Mouse (Mus musculus) gastrocnemius, postnatal 10 days (tissue): ENCODE data around the gene Rnf126. TPM values are rescaled to one million over a fixed set of nuclear protein-coding genes. Genes with fewer than 3 reads are reported as not detected.

Experiments used
- DNase-seq: peaks from one replicate; pipeline ENCODE4 v3.0.0; 2021; ENCODE audit warnings: mixed read lengths
- total RNA-seq, 2 experiments: library from RNA; stranded (reverse); gene quantifications; 2 replicates each; pipeline ENCODE4 v1.2.3; 2021

Gene Rnf126
- total RNA-seq, 2 experiments from 2014 or later: 35.2 to 36.1 TPM

DNA sequence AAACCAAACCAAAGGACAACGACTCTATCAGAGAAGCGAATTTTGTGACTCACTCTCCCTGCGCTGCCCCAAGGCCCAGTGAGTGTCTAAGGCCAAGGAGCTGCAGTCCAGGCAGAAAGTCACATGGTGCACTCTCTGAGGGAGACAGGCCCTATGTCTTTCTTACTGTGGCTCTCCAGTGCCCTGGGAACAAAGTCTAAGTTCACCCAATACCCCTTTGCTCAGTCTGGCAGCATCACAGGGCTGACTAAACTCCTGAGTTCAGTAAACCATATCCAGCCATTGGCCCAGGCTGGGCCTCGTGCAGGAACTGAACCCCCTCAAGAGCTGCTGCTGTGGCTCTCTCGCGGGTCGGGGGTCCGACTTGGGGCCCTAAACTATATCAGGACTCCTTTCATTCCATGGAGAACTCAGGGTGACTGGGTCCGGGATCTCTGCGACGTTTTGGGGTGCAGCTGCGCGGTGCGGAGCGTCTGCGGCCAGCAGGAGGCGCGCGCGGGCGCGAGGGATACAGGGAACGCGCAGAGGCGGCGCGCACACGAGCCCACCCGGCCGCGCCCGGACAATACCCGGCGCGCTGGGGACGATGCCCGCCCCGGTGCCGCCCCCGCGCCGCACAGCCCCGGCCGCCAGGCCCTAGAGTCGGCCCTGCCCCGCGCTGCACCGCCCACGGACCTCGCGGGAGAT is 26.4 kb upstream of the Rnf126 start, which contains the start of gene Palm:
Gene Palm (plus strand): TSS at position 522 of the 687 bp plus-strand sequence.
- DNase-seq: peak; percentile 86

DNA sequence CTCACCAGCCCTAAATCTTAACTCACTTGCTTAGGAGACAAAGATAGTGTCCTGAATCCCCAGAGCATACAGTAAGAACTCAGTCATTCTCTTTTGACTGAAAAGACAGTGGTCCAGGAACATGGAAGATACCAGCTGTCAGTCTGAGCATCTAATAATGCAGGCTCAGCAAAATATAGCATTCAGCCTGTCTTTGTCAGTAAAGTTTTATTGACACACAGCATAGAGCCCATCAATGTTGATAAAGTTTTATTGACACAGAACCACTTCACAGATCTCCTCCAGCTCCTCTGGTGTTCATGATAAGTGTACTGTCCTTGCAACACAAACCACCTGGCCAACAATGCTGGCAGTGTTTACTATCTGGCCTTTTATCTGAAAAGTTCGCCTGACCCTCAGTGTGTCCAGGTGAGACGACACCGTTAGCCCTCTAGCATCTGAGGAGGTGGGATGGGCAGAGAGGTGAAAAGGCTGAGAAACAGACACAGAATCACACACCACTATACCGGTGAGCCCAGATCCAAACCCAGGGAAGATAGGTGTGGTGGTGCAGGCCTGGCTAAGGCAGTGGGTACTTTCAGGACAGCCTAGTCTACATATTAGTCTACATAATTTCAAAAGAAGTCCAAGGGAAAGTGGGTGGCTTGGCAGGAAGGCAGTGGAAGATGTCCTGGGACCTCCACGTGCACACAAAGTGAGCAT is 25.7 kb upstream of the Rnf126 start:
- DNase-seq: no peak

DNA sequence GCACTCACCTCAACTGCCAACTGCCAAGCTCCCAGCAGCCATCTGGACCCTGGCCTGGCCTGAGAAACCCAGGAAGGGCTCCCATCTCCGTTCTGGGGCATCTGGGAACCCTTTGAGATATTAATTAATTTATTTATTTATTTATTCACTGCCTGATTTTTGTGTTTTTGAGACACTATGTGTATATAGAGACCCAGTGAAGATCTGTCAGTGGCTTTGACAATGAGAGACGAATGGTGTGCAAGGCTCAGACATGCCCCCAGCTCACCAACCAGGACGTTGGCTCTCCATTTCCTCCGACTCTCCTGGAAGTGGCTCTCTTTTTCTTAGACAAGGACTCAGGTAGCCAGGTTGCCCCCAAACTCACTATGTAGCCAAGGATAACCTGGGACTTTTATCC is 24.1 kb upstream of the Rnf126 start, which contains the start of gene Prss57:
Gene Prss57 (minus strand): TSS at position 101 of the 400 bp plus-strand sequence.
- DNase-seq: no peak

DNA sequence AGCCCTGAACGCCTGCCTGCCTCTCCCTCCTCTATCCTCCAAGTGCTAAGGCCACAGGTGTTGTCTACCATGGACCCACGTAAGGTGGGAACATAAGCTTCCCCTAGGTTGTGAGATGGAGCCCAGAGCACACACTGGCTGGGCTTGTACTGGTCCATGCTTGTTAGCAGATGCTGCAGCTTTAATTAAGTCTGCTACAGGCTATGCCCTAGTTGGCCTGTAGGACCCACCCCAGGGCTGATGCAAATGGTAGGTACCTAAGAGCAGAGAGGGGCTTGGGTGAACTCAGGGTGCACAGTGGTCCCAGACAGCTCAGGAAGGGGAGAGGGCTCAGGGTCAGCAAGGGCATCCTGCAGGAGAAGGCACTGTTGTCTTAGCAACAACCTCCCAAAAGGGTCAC is 22.8 kb upstream of the Rnf126 start:
- no peak for DNase-seq

DNA sequence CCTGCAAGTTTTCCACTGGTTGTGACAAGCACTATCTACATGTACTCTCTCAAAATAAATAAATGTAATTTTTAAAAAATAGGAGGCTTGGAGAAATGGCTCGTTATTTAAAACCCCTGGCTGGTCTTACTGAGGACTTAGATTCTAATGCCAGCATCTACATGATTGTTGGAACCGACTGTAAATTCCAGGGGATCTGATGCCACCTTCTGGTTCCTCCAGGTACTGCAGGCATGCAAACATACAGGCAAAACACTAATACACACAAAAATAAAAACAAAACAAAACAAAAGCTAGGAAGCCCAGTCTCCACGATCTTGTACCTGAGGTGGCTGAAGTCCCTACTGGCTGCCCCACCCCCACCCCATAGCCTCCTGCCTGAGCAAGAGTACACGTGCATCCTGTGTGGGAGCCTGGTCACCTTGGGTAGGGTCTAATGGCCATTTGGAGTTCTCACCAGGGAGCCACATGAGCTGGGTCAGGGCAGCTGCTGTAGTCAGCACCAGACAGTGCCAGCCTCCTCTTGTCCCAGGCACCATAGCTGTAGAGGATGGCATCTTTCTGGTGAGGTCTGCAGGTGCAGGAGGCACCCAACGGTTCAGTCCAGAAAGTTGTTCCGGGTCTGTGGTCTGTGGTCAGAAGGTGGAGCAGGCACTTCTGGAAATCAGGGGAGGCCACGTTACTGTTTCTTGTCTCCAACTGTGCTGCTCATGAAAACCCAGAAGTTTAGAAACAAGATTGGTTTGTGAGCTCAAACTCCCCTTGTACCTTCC is 21.8 kb upstream of the Rnf126 start:
- DNase-seq: peak; percentile 81

DNA sequence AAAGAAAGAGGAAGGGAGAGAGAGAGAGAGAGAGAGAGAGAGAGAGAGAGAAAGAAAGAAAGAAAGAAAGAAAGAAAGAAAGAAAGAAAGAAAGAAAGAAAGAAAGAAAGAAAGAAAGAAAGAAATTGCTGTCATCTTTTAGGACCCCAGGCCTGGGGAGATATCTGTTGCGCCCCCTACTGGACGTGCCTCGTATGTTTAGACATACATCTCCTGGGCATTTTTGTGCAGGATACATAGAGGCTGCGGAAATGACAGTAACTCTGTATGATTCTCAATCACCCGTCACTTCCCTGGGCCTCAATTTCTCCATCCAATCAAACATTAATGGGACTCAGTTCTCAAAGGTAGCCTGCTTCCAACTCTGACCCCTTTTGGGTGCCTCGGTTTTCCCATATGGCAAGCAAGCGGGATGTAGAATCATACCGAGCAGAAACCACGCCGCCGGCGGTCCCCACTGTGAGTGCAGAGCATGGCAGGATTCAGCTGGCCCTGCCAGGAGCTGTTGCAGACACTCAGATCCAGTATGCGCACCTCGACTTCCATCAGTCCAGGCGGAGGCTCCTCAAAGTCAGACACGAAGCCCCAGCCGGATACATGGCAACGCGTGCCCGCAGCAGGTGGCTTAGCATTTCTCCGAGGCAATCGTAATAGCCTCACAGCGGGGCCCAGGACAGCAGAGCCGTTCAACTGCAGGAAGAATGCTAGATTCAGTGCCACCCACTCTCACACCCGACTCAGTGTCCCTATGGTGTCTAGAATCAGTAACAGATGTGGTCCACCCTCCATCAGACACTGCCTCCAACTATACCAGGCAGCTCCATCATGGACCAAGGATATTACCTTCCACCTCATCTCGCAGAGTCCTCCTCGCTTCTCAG is 17.4 kb upstream of the Rnf126 start:
- no peak for DNase-seq

DNA sequence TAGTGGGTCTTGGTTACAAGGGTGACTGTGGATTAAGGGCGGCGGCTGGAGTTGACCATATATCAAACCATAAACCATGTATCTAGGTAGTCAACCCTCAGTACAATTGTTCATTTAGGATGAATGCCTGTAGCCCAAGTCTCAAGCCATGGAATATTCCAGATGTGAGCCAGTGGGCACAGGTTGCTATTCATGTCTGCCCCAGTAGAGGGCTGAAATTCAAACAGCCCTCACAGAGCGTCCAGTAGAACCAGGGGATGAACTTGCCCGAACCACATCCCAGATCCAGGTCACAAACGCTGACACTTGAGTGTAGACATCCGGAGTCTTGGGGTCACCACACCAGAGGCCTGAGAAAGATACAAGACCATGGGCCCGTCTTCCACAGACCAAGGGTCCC is 16.3 kb upstream of the Rnf126 start:
- no peak for DNase-seq

DNA sequence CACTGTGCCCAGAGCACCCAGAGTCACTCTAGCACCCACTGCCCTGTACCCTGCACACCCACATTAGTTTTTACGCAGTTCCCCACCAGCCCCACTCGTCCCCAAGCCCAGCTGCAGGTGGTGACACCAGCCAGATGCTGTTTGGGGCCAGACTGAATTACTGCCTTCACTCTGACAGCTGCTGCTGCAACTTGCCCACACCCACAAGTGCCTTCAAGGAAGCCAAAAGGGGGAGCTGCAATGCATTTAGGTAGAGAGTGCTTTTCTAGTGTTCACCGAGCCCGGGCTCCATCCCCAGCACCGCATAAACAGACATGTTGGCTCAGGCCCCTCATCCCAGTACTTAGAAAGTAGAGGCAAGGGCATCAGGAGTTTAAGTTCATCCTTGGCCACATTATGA is 15.2 kb upstream of the Rnf126 start:
- no peak for DNase-seq

DNA sequence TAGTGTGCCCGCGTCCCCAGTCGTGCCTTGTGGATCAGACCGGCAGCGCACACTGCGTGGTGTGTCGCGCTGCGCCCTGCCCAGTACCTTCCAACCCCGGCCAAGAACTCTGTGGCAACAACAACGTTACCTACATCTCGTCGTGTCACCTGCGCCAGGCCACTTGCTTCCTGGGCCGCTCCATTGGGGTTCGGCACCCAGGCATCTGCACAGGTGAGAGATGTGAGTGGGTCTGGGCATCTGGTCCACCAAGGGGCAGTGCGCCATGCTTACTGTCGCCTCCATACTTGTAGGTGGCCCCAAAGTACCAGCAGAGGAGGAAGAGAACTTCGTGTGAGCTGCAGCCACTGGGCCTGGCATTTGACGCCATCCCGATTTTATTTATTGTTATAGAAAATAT is 14.4 kb upstream of the Rnf126 start:
- DNase-seq: no peak

DNA sequence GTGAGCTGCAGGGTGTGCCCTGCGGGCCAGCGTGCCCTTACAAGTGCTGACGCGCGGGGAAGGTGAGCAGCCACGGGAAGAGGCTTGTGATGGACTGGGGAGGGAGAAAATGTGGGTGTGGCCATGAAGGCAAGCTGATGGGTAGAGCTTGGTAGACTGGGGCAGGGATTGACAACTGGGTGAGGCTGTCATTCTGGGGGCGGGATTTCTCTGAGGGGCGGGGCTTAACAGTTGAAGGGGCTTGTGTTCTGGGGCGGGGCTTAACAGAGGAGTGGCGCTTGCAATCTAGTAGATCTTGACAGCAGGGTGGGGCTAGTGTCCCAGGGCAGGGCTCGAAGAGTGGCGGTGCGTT is 13.9 kb upstream of the Rnf126 start:
- DNase-seq: no peak

DNA sequence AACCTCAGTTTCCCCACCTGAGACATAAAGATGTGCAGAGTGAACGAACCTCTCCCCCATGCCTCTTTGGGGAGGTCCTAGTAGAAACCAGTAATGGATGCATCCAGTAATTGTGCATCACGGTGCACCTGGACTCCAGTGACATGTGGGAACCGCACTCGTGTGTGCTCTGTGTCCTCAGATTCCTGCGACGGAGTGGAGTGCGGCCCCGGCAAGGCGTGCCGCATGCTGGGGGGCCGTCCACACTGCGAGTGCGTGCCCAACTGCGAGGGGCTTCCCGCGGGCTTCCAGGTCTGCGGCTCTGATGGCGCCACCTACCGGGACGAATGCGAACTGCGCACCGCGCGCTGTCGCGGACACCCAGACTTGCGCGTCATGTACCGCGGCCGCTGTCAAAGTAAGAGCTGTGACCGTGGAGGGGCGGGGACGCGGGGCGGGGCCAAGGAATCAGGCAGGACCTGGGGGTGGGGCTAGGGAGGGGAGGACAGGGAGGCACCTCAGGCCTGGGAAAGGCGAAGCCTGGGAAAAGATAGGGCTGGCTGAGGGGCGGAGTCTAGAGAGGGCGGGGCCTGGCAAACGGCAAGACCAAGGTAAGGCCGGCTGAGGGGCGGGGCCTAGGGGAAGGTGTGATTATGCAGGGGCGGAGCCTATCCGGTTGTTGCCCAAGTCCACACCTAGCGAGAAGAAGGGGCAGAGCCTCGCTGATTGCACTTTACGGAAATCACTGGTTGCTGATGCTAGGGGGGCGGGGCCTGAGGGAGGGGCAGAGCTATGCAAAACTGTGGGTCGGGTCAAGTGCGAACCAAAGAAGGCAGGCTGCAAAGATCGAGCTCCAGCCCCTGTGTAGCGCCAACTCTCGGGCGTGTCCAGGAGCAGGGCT is 13.3 kb upstream of the Rnf126 start:
- peak; percentile 94 for DNase-seq

DNA sequence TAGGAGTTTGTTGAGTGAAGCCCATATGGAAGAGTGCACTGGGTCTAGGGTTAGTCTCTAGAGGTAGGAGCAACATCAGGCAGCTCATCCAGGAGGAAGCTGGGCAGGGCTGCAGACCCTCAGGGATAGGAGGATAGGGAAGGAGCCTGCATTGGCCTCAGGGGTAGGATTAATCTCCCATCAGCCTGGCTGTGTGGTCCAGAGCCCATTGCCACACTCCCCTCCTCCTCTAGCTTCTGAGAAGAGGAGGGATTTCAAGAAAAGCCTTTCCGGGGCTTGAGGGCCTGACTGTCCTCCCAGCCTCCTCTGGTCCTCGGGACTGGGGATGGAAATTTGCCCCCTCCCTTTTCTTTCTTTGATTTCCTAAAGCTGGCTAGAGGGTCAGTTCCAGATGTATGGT is 12.4 kb upstream of the Rnf126 start:
- DNase-seq: no peak

DNA sequence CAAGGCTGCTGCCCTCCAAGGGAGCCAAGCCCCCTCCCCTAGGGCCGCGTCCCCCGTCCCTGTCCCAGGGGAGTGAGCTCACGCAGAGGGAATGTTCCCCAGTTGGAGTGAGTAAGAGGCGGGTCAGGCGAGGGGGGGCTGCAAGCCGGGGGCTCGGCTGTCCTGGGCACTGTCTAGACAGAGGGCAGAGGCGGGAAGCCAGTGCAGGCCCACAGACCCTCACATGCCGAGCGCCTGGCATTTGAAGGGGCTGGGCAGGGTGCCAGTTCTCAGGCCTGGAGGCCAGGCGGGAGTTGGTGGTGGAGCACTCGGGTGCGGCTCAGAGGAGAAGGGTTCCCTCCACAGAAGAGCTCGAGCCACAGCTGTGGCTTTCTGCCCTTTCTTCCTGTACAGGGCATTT is 11.3 kb upstream of the Rnf126 start:
- peak; percentile 50 for DNase-seq

DNA sequence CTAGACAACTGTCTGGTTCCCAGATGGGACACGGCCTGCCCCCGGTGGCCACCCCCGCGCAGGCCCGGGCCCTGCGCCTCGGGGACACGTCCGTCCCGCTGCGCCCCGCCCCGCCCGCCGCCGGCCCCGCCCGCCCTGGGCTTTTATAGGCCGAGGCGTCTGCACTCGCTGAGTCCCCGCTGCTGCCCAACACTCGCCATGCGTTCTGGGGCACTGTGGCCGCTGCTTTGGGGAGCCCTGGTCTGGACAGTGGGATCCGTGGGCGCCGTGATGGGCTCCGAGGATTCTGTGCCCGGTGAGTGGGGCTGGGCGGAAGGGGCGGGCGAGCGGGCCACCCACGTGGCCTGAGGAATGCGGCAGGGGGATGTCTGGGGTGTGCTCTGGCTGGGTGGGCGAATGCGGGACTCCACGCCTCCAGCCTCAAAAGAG is 10.4 kb upstream of the Rnf126 start, which contains the start of gene Fstl3:
Gene Fstl3 (plus strand): TSS at position 170 of the 429 bp plus-strand sequence.
- DNase-seq: no peak

DNA sequence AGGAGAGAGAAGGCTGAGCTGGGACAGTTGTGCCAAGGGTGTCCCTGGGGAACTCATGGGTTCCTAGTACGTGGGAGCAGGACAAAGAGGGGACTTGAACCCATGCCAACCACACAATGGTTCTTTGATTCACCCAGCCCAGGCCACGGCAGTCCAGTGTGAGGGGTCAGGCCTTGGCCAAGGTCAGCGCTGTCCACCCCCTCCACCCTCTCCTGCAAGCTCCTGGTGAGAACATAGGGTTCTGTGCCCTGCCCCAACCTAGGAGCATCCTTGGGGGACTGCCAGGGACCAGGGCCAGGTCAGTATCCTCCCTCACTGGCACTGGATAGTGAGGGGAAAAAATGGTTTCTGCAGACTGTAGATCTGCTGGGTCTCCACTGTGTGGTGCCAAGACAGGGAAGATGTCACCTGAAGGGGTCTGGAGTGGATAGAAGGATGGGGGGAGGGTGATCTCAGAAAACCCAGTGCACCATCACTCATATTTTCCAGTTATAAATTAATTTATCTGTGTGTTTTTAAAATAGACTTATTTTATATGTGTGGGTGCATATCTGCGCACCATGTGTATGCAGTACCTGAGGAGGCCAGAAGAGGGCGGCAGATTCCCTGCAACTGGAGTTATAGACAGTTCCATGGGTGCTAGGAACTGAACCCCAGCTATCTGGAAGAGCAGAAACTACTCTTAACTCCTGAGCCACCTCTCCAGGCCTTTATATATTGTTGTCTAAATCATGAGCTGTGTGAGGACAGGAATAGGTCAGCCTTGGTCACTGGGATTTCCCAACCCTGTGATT is 7.9 kb upstream of the Rnf126 start:
- no peak for DNase-seq

DNA sequence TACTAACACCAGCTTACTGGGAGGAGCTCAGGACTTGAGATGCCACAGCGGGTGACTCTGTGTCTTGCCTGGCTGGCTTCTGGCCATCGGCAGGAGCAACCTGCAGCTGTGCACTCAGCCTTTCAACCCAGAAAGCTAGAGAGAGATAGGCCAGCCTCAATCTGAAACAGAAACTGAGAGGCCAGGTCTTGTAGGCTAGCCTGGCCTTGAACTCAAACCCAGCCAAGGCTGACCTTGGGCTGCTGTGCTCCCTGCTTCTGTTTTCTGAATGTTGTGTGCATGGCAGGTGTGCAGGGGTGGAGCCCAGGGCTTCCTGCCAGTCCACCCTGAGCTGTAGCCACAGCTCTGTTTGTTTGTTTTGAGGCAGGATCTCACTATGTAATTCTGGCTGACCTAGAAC is 6.5 kb upstream of the Rnf126 start:
- no peak for DNase-seq

DNA sequence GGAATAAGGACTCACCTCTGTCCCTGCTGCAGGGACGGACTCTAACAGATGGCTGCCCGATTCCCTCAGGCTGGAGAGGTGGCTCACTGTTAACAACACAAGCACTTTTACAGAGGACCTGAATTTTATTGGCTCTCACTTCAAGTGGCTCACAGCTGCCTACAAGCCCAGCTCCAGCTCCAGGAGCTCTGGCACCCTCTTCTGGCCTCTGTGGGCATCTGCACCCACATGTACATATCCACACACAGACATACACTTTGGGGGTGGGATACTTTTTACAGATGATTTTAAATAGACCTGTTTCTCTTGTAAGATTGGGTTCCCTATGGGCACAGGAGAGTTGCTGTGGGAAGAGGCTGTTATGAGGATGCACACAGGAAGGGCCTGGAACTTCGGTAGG is 5.6 kb upstream of the Rnf126 start:
- no peak for DNase-seq

DNA sequence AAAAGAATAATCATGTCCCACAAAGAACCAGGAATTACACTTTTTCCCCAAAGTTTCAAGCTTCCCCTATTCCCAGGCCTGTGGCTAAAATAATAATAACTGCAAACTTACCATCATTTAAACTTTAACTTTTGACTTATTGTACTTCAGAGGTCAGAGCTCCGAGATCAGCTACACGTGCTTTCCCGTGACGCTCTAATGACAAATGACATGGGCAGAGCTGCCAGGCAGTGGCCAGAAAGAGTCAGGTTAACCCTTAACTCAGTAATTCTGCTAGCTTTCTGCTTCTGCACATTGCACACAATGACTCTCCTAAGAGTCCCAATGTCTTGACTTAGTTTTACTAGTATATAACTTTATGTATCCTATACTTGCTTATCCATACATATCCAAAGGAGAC is 2.6 kb upstream of the Rnf126 start:
- DNase-seq: no peak

DNA sequence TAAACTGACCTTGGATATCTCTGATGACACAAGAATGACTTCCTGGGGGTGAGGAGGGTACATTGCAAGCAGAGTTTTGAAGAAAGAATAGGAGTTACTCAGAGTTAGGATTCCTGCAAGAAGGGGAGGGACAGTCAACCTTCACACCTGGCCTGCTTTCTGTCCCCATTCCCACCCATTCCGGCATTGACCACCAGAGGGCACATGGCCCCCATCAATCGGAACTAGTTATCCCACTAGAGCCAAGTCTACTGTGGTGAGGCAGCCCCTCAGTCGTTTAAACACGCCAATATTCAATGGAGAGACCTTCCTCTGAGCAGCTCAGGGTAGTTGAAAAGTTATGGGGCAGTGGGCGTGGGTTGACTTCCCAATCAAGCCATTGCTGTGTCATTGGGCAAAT is 1.6 kb upstream of the Rnf126 start:
- DNase-seq: peak; percentile 71
